Comparison of ENCODE assay signal across 36 mouse cellular contexts in genomic region chr8:105380308-105380707, GRCm38 (mm10). TPM values are rescaled to one million over a fixed set of nuclear protein-coding genes. Genes with fewer than 3 reads are reported as not detected.
"Had no signal": no experiment of that assay in that cellular context is flagged by ENCODE, and none has a peak within 500 bp of the region (broad histone marks: within the 10 kb centered on the region; RNA-seq: fewer than 3 reads in every experiment).

No protein-coding gene starts in this region.

- H3K36me3 ChIP-seq: heart, embryonic 10.5 days; heart, embryonic 12.5 days; heart, embryonic 15.5 days; hindbrain, embryonic 10.5 days; hindbrain, embryonic 12.5 days; intestine, embryonic 15.5 days; liver, embryonic 13.5 days; liver, embryonic 15.5 days had no signal

- H3K9ac ChIP-seq: heart, embryonic 12.5 days; heart, embryonic 15.5 days; hindbrain, embryonic 12.5 days; hindbrain, embryonic 14.5 days; intestine, embryonic 15.5 days; liver, embryonic 13.5 days; liver, embryonic 15.5 days had no signal

- DNase-seq: gastrocnemius, postnatal 14 days; heart, adult 18-20 months; heart, postnatal 4 days; kidney, adult 18-20 months; kidney, adult 8-10 months; kidney, postnatal 10 days; kidney, postnatal 25 days; kidney, postnatal 4 days; liver; liver, embryonic 13.5 days had no signal

- ATAC-seq: hindbrain, embryonic 16.5 days; inflammation-experienced regulatory T-cells, adult 6 months; intestine, embryonic 15.5 days; intestine, postnatal 0 days had no signal

- H3K4me1 ChIP-seq: liver, embryonic 13.5 days; liver, embryonic 15.5 days had no signal

- H3K4me2 ChIP-seq: heart, embryonic 12.5 days; heart, embryonic 15.5 days; hindbrain, embryonic 12.5 days; hindbrain, embryonic 14.5 days; intestine, embryonic 15.5 days; liver, embryonic 11.5 days; liver, embryonic 13.5 days; liver, embryonic 15.5 days had no signal

- H3K4me3 ChIP-seq: heart, embryonic 10.5 days; heart, embryonic 12.5 days; heart, embryonic 15.5 days; hindbrain, embryonic 10.5 days; hindbrain, embryonic 12.5 days; intestine, embryonic 15.5 days; layer of hippocampus, adult 2 months; left cerebral cortex, adult 2 months; liver, embryonic 13.5 days; liver, embryonic 15.5 days had no signal

- H3K27ac ChIP-seq: heart, embryonic 10.5 days; heart, embryonic 15.5 days; hindbrain, embryonic 10.5 days; hindbrain, embryonic 12.5 days; hindbrain, embryonic 14.5 days; intestine, embryonic 15.5 days; layer of hippocampus, adult 2 months; left cerebral cortex, adult 2 months; liver, embryonic 13.5 days; liver, embryonic 15.5 days had no signal

- H3K9me3 ChIP-seq: heart, embryonic 10.5 days; heart, embryonic 12.5 days; heart, embryonic 15.5 days; hindbrain, embryonic 10.5 days; hindbrain, embryonic 12.5 days; intestine, embryonic 15.5 days; liver, embryonic 13.5 days; liver, embryonic 15.5 days had no signal

- H3K27me3 ChIP-seq: hindbrain, embryonic 12.5 days; intestine, embryonic 15.5 days; liver, embryonic 13.5 days had no signal

RNA-seq across cellular contexts. Expression of gene Plekhg4, which starts 7.2 kb away (rescaled TPM):
- total RNA-seq: granulocyte monocyte progenitor cell, adult 5-6 weeks; heart, adult 18-20 months; heart, adult 8-10 months; heart, postnatal 25 days had no signal
- polyA plus RNA-seq: heart, embryonic 12.5 days; liver, embryonic 11.5 days; liver, embryonic 15.5 days had no signal

RNA-seq across cellular contexts. Expression of gene Kctd19, which starts 33.0 kb away (rescaled TPM):
- total RNA-seq: gastrocnemius, postnatal 36 days; granulocyte monocyte progenitor cell, adult 5-6 weeks; heart, adult 18-20 months; heart, postnatal 4 days; layer of hippocampus, adult 2 months; layer of hippocampus, postnatal 10 days; layer of hippocampus, postnatal 25 days; left cerebral cortex, adult 2 months; left cerebral cortex, postnatal 14 days; left cerebral cortex, postnatal 36 days had no signal
- polyA plus RNA-seq: heart, embryonic 10.5 days; heart, embryonic 12.5 days; heart, postnatal 0 days; hindbrain, embryonic 12.5 days; hindbrain, embryonic 14.5 days; hindbrain, embryonic 16.5 days; inflammation-experienced regulatory T-cells, adult 6 months; intestine, embryonic 15.5 days; kidney, embryonic 14.5 days; kidney, embryonic 16.5 days; limb, embryonic 11.5 days; liver, embryonic 11.5 days; liver, embryonic 13.5 days; liver, embryonic 15.5 days had no signal

RNA-seq across cellular contexts. Expression of gene Lrrc36, which starts 33.1 kb away (rescaled TPM):
- total RNA-seq: granulocyte monocyte progenitor cell, adult 5-6 weeks had no signal
- polyA plus RNA-seq: heart, embryonic 10.5 days; inflammation-experienced regulatory T-cells, adult 6 months; kidney, embryonic 14.5 days; limb, embryonic 11.5 days had no signal
